11 mouse cellular contexts compared by ENCODE assay signal in genomic region chr7:55911371-55911770, GRCm38 (mm10). TPM values are rescaled to one million over a fixed set of nuclear protein-coding genes. Genes with fewer than 3 reads are reported as not detected.
DNase-seq lines count a peak whose midpoint lies in the region; ATAC-seq and TF ChIP-seq lines count a peak whose summit lies in the region.
"Had no signal": no experiment of that assay in that cellular context is flagged by ENCODE, and none has a peak within 500 bp of the region (broad histone marks: within the 10 kb centered on the region; RNA-seq: fewer than 3 reads in every experiment).

No protein-coding gene starts in this region.

- WGBS in embryonic facial prominence, embryonic 14.5 days = 58% methylated on average over 8 of the region's 8 CpGs
- 75% methylated on average over 8 of the region's 8 CpGs for WGBS in embryonic facial prominence, embryonic 10.5 days

- H3K9me3 ChIP-seq in embryonic facial prominence, embryonic 14.5 days (ENCODE audit: control insufficient read depth, low read length) = no peaks in the 10 kb centered on the region
- no peaks in the 10 kb centered on the region for H3K9me3 ChIP-seq in embryonic facial prominence, embryonic 10.5 days
- H3K9me3 ChIP-seq: midbrain, embryonic 10.5 days had no signal

- H3K27me3 ChIP-seq in embryonic facial prominence, embryonic 14.5 days (replicated peaks; ENCODE audit: control insufficient read depth, insufficient read depth, low read length) = no peaks in the 10 kb centered on the region
- no peaks in the 10 kb centered on the region for H3K27me3 ChIP-seq in embryonic facial prominence, embryonic 10.5 days (replicated peaks; ENCODE audit: low read depth, poor library complexity, severe bottlenecking)

- TF ChIP-seq POLR2A in brain, embryonic 14.5 days (IDR thresholded peaks at IDR 0.05; ENCODE audit: borderline replicate concordance, extremely low read depth, insufficient read depth, insufficient read length, poor library complexity, severe bottlenecking) = no peak

- no peak overlapping the region for H3K4me2 ChIP-seq in embryonic facial prominence, embryonic 14.5 days (ENCODE audit: low read depth, low read length)

- H3K36me3 ChIP-seq in embryonic facial prominence, embryonic 14.5 days (ENCODE audit: control insufficient read depth, insufficient read depth, low read length) = peaks cover 92% of the 10 kb centered on the region
- H3K36me3 ChIP-seq in embryonic facial prominence, embryonic 10.5 days (replicated peaks) = peaks cover 93% of the 10 kb centered on the region

- H3K9ac ChIP-seq in embryonic facial prominence, embryonic 14.5 days (ENCODE audit: low read depth, low read length) = no peak overlapping the region

- H3K4me3 ChIP-seq in embryonic facial prominence, embryonic 14.5 days (ENCODE audit: low read depth, low read length) = no peak overlapping the region
- no peak overlapping the region for H3K4me3 ChIP-seq in embryonic facial prominence, embryonic 10.5 days
- H3K4me3 ChIP-seq: heart, adult 2 months; midbrain, embryonic 10.5 days had no signal

- no peak overlapping the region for H3K27ac ChIP-seq in embryonic facial prominence, embryonic 14.5 days (replicated peaks; ENCODE audit: low read depth, low read length)
- no peak overlapping the region for H3K27ac ChIP-seq in embryonic facial prominence, embryonic 10.5 days (replicated peaks)
- H3K27ac ChIP-seq: heart, adult 2 months; midbrain, embryonic 10.5 days had no signal

- no peaks in the 10 kb centered on the region for H3K4me1 ChIP-seq in embryonic facial prominence, embryonic 14.5 days (ENCODE audit: control insufficient read depth, insufficient read depth, low read length)
- H3K4me1 ChIP-seq in embryonic facial prominence, embryonic 10.5 days = no peaks in the 10 kb centered on the region
- H3K4me1 ChIP-seq: midbrain, embryonic 10.5 days had no signal

- ATAC-seq in embryonic facial prominence, embryonic 14.5 days (ENCODE audit: low read depth) = no peak

- DNase-seq in embryonic facial prominence, embryonic 14.5 days (ENCODE audit: low spot score) = peak; percentile 30
- no peak for DNase-seq in embryonic facial prominence, embryonic 10.5 days (ENCODE audit: low spot score)
- peak; percentile 27 to 34 for DNase-seq in left cerebral cortex, postnatal 10 days (ENCODE audit: extremely low spot score in 1 of 2, low spot score in 2 of 2)
- DNase-seq in left cerebral cortex, postnatal 36 days (ENCODE audit: low spot score in 2 of 2) = no peak
- peak; percentile 22 for DNase-seq in brain, embryonic 14.5 days (ENCODE audit: low read depth)
- peak; percentile 72 to 86 for DNase-seq in kidney, postnatal 25 days
- no peak for DNase-seq in thymus, postnatal 10 days (ENCODE audit: low spot score in 2 of 2)
- no peak for DNase-seq in right cerebral cortex, postnatal 14 days
- DNase-seq: retina, postnatal 1 day had no signal

- no peak for TF ChIP-seq CTCF in brain, embryonic 14.5 days (IDR thresholded peaks at IDR 0.05; ENCODE audit: borderline replicate concordance, extremely low read depth, insufficient read depth, insufficient read length)

- intact Hi-C loops in left cerebral cortex, postnatal 10 days (cut with DNase I) = loop anchor here (5.0 kb wide), 1 partner anchor 104 kb away; no protein-coding TSS in a partner anchor
- intact Hi-C loops in left cerebral cortex, postnatal 36 days (cut with DNase I) = no loop called here

RNA-seq across cellular contexts. Expression of gene Nipa2, which starts 50.9 kb away (rescaled TPM):
- 50.9 and 52.9 TPM in 2 replicates for polyA plus RNA-seq in embryonic facial prominence, embryonic 14.5 days (2014; fragmentation: Nextera tagmentation; extraction: Ambion mirVana)
- polyA plus RNA-seq in embryonic facial prominence, embryonic 10.5 days (2016; fragmentation: Nextera tagmentation; extraction: Ambion mirVana) = 42.8 and 44.9 TPM in 2 replicates
- 10 to 100 TPM; 59.3 to 70.4 TPM for total RNA-seq in left cerebral cortex, postnatal 10 days (2021)
- total RNA-seq in left cerebral cortex, postnatal 36 days (2021) = 10 to 100 TPM; 51.0 to 59.2 TPM
- polyA plus RNA-seq in brain, embryonic 14.5 days (2012; rRNA removed) = 24.2 and 28.3 TPM in 2 replicates

Comparison
In these comparisons a context has a peak if more than half of its experiments do, and no peak if none do; other contexts are left out.
1. DNase-seq: peak in embryonic facial prominence, embryonic 14.5 days (single experiment), left cerebral cortex, postnatal 10 days (2 of 2), brain, embryonic 14.5 days (single experiment) and kidney, postnatal 25 days (2 of 2); none in embryonic facial prominence, embryonic 10.5 days (single experiment), left cerebral cortex, postnatal 36 days (0 of 2), thymus, postnatal 10 days (0 of 2) and right cerebral cortex, postnatal 14 days (single experiment).